Mouse (Mus musculus) stomach, embryonic 15.5 days (tissue): Measurements from ENCODE around the gene Paqr9. TPM values are rescaled to one million over a fixed set of nuclear protein-coding genes. Genes with fewer than 3 reads are reported as not detected.

Source experiments
- ATAC-seq: fragments of 200-750 bp; cut with Nextera tagmentation; 2 replicates; pipeline ENCODE4 v1.8.0; 2017; ENCODE audit warnings: low read depth, moderate number of reproducible peaks, moderate TSS enrichment; ENCODE audit not compliant: insufficient read depth, low FRiP score
- H3K27ac ChIP-seq: fragments of 300-500 bp; sonication (generic); 2 replicates; pipeline ENCODE4 v1.5.1; 2015; ENCODE audit warnings: mild to moderate bottlenecking, inconsistent platforms
- H3K27me3 ChIP-seq: fragments of 300-500 bp; sonication (generic); replicated peaks from 2 replicates; pipeline ENCODE4 v1.6.1; 2015; ENCODE audit warnings: inconsistent platforms
- H3K36me3 ChIP-seq: fragments of 300-500 bp; sonication (generic); 2 replicates; pipeline ENCODE4 v1.6.1; 2015; ENCODE audit warnings: inconsistent platforms
- H3K4me1 ChIP-seq: fragments of 300-500 bp; sonication (generic); 2 replicates; pipeline ENCODE4 v1.6.1; 2015; ENCODE audit warnings: inconsistent platforms
- H3K4me2 ChIP-seq: fragments of 300-500 bp; sonication (generic); 2 replicates; pipeline ENCODE4 v1.6.1; 2015; ENCODE audit warnings: mild to moderate bottlenecking, inconsistent platforms
- H3K4me3 ChIP-seq: fragments of 300-500 bp; sonication (generic); replicated peaks from 2 replicates; pipeline ENCODE4 v1.5.1; 2015; ENCODE audit warnings: inconsistent platforms
- H3K9ac ChIP-seq: fragments of 300-500 bp; sonication (generic); 2 replicates; pipeline ENCODE4 v1.6.1; 2015; ENCODE audit warnings: inconsistent platforms
- H3K9me3 ChIP-seq: fragments of 300-500 bp; sonication (generic); 2 replicates; pipeline ENCODE4 v1.6.1; 2016; ENCODE audit warnings: inconsistent platforms
- WGBS: fragments of 180-500 bp; shearing (Covaris S2); methylation state at CpG from one replicate; pipeline ENCODE4 v1.1.7; 2015; 5-methylcytosine and 5-hydroxymethylcytosine counted together
- polyA plus RNA-seq: library from polyadenylated mRNA; unstranded; fragments of >200 nt; fragmentation: Nextera tagmentation; extraction: Ambion mirVana; gene quantifications from 2 replicates; pipeline ENCODE4 v1.2.1, GENCODE M21; 2015

The Paqr9 gene
- polyA plus RNA-seq, 1 experiment from 2014 or later, result 1.3 TPM

DNA sequence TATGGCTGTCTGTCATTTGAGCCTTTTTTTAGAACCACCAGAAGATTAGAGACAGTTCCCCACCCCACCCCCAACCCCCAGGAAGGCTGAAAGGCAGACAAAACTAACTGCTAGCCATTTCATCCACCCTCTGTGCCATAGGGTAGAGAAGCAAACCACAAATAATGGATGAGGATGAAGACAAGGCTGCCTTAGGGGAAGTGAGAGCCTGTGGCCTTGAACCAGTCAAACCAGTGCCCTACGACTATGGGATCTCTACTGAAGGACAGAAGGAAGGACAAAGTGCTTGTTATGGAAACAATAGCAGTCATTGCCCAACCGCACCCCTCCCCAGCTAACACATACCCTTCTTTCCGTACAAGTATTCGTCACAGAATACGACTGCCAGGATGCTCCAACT, 9.8 kb downstream of the Paqr9 start:
- Histone ChIP-seq H3K4me2 (no peak overlapping the region), H3K27me3 (no peaks in the 10 kb centered on the region), H3K4me1 (no peaks in the 10 kb centered on the region), H3K36me3 (no peaks in the 10 kb centered on the region), H3K27ac (no peak overlapping the region), H3K9me3 (no peaks in the 10 kb centered on the region), H3K4me3 (no peak overlapping the region), H3K9ac (no peak overlapping the region)
- 84% methylated on average over 5 of the region's 5 CpGs for WGBS
- ATAC-seq, result no peak

DNA sequence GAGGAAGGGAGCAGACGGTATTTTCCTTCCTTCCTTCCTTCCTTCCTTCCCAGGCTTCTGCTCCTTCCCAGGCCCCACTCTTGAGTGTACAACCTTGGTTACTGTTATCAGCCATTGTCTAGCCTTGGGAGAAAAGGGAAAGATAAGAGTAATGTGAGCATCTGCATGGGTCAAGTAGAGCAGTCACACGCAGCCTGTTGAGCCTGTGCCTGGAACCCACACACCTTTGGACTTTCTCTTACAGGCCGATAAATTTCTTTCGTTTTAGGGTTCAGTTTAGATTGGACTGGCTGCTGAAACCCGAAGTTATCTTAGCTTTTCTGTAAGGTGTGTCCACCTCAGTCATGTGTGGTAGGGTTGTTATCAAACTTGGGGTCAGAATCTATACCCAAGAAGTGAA, 10.5 kb downstream of the Paqr9 start:
- Histone ChIP-seq H3K9me3 (no peaks in the 10 kb centered on the region), H3K9ac (no peak overlapping the region), H3K27ac (no peak overlapping the region), H3K4me1 (no peaks in the 10 kb centered on the region), H3K27me3 (no peaks in the 10 kb centered on the region), H3K36me3 (no peaks in the 10 kb centered on the region), H3K4me3 (no peak overlapping the region), H3K4me2 (no peak overlapping the region)
- WGBS, result 78% methylated on average over 5 of the region's 5 CpGs
- no peak for ATAC-seq

DNA sequence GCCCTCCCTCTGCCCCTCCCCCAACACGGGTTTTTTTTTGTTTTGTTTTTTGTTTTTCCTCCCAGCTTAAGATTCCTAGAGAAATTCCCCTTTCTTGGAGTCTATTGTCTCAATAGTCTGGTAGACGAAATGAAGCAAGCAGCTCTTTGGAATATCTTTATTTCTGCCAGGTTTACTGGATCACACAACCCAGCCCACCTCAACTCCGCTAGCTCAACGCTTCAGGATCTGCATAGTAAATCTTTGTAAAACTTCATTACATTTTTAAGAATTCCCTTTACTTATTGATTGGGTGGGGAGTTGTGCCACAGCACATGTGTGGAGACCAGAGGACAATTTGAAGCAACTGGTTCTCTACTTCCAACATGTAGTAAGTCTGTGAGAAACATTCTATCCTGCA, 11.1 kb downstream of the Paqr9 start:
- Histone ChIP-seq H3K4me2 (no peak overlapping the region), H3K36me3 (no peaks in the 10 kb centered on the region), H3K4me3 (no peak overlapping the region), H3K4me1 (no peaks in the 10 kb centered on the region), H3K9me3 (no peaks in the 10 kb centered on the region), H3K9ac (no peak overlapping the region), H3K27ac (no peak overlapping the region), H3K27me3 (no peaks in the 10 kb centered on the region)
- 84% methylated on average over 4 of the region's 4 CpGs for WGBS
- ATAC-seq, result no peak

DNA sequence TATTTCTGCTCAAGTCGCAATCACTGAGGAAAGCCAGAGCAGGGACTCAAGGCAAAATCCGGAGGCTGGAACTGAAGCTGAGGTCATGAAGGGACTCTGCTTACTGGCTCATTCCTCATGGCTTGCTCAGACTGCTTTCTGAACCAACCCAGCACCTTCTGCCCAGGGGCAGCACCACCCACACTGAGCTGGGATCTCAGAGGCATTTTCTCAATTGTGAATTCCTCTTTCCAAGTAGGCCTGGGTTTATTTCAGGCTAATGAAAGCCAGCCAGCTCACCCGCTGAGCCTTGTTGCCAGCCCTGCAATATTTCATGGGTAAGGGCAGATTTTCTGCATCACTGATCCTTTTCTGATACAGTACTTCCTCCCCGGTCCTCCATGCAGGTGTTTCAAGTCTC, 12.0 kb downstream of the Paqr9 start:
- Histone ChIP-seq H3K27ac (no peak overlapping the region), H3K4me1 (no peaks in the 10 kb centered on the region), H3K9me3 (no peaks in the 10 kb centered on the region), H3K4me2 (no peak overlapping the region), H3K4me3 (no peak overlapping the region), H3K9ac (no peak overlapping the region), H3K27me3 (no peaks in the 10 kb centered on the region), H3K36me3 (no peaks in the 10 kb centered on the region)
- 84% methylated on average over 4 of the region's 4 CpGs for whole genome bisulfite sequencing
- ATAC-seq, result no peak

DNA sequence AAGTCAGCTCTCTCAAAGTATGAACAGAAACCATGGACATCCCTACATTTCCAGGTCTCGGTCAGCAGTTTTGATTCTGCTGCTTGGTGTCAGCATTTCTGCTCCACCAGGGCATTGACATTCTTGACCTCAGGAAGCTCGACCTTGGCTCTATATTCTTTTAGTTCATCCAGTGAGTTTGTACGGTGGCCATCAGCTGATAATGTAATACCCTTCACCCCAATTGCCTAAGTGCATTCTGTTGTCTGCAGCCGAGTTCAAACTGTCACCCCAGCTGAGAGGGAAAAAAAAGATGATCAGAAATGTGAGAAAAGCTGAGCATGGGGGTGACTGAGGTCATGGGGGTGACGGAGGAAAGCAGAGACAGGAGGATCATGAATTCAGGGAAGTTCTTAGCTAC, 13.1 kb downstream of the Paqr9 start:
- Histone ChIP-seq H3K36me3 (no peaks in the 10 kb centered on the region), H3K4me2 (no peak overlapping the region), H3K9ac (no peak overlapping the region), H3K27me3 (no peaks in the 10 kb centered on the region), H3K4me1 (no peaks in the 10 kb centered on the region), H3K9me3 (no peaks in the 10 kb centered on the region), H3K27ac (no peak overlapping the region), H3K4me3 (no peak overlapping the region)
- ATAC-seq, result no peak
- 60% methylated on average over 5 of the region's 5 CpGs for WGBS

DNA sequence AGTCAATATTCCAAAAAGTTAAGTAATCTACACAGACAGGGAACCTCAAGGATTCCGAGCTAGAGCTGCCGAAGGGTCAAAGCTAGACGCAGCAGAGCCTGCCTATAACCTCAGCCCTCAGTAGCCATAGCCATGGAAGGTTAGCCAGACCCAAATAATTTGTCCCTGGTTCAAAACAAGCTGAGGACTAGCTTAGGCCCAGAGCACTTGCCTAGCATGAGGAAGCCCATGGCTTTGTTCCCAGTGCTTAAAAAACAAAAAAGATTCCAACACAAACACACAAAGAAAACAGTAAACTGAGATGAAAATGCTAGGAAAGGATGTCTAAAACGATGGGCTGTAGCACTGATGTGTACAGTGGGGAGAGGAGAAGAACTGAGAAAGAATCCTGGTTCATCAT, 14.7 kb downstream of the Paqr9 start:
- Histone ChIP-seq H3K9me3 (no peaks in the 10 kb centered on the region), H3K4me1 (no peaks in the 10 kb centered on the region), H3K27ac (no peak overlapping the region), H3K36me3 (no peaks in the 10 kb centered on the region), H3K9ac (no peak overlapping the region), H3K27me3 (no peaks in the 10 kb centered on the region), H3K4me3 (no peak overlapping the region), H3K4me2 (no peak overlapping the region)
- 81% methylated on average over 4 of the region's 4 CpGs for WGBS
- no peak for ATAC-seq

DNA sequence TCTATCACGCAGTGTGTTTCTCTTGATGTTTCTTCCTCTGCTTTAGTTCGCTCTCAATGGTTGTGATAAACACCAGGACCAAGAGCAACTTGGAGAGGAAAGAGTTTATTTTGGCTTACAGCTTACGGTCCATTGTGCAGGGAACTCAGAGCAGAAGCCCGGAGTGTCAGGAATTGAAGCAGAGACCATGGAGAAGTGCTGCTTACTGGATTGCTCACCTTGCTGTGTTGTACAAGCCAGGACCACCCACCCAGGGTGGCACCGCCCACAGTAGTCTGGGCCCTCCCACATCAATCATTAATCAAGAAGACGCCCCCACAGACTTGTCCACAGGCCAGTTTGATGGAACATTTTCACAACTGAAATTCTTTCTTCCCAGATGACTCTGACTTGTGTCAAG, 18.0 kb downstream of the Paqr9 start:
- Histone ChIP-seq H3K4me1 (no peaks in the 10 kb centered on the region; the same call in 1 of the 2 replicates), H3K36me3 (no peaks in the 10 kb centered on the region), H3K4me2 (no peak overlapping the region), H3K27ac (no peak overlapping the region), H3K9me3 (no peaks in the 10 kb centered on the region), H3K27me3 (peaks cover 14% of the 10 kb centered on the region; the same call in 1 of the 2 replicates), H3K9ac (no peak overlapping the region), H3K4me3 (no peak overlapping the region)
- 87% methylated on average over 6 of the region's 6 CpGs for WGBS
- ATAC-seq, result no peak

DNA sequence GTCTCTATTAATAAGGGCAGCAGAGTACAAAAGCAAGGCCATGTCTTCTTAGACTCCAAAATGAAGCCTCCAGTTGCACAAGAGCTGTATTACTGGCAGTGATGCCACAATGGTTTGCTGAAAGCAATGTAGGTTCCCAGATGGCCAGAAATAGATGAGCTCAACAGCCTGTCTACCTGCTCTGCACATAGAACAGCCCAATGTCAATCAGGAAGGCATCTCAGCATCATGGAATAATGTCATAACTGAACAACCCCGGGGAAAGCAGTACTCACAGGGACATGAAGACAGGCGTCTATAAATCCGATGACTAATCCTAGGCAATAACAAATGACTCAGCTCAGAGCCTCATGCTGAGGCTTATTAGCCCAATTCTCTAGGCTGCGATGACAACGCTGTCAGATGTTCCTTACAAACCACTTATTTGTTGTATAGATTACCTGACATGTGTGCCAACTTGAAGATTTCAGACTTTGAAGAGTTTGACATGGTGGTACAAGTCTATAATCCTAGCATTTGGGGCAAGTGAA, 19.0 kb downstream of the Paqr9 start:
- peaks cover 14% of the 10 kb centered on the region; the same call in 1 of the 2 replicates for H3K27me3 ChIP-seq
- no peak overlapping the region for H3K4me2 ChIP-seq
- ATAC-seq, result no peak
- H3K9me3 ChIP-seq, result no peaks in the 10 kb centered on the region
- H3K27ac ChIP-seq, result no peak overlapping the region
- H3K36me3 ChIP-seq, result no peaks in the 10 kb centered on the region
- no peak overlapping the region for H3K9ac ChIP-seq
- H3K4me3 ChIP-seq, result no peak overlapping the region
- no peaks in the 10 kb centered on the region; the same call in 1 of the 2 replicates for H3K4me1 ChIP-seq
- WGBS, result 82% methylated on average over 5 of the region's 5 CpGs

DNA sequence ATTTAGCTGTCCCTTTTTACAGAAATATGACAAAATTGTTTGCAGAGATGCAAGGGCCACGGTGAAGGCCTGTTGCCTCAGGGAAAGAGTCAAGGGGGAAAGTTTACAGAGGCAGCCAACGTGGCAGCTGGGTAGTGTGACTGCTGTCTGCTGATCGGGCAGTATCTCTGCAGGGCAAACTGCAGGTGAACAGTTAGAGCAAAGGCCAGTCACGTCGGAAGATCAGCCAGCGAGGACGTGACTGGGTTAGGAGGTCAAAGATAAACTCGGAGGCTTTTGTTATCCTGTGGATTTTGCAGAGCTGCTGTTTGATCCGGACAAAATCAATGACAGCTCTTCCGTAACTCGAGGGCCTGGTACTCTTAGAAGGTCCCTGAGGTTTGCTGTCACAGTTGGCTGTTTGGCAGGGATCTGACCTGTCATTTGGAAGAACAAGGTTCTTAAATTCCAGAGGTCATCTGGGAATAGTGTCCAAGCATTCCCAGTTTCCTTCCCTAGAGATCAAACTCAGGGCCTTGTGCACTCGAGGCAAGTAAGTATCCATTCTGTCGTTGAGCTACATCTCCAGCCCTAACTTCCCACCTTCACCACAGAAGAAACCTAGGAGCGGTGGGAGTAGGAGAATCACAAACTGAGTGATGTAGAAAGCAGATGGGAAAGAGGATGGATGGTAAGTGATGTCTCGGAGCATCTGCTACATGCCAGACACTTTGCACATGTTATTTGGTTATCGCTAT, 21.7 kb downstream of the Paqr9 start:
- WGBS, result 43% methylated on average over 16 of the region's 16 CpGs
- H3K36me3 ChIP-seq, result no peaks in the 10 kb centered on the region
- no peak overlapping the region for H3K9ac ChIP-seq
- H3K4me1 ChIP-seq, result no peaks in the 10 kb centered on the region; the same call in 1 of the 2 replicates
- H3K27ac ChIP-seq, result no peak overlapping the region
- H3K4me3 ChIP-seq, result no peak overlapping the region
- no peaks in the 10 kb centered on the region for H3K9me3 ChIP-seq
- ATAC-seq, result peak; percentile 35; the same call in 1 of the 2 replicates
- no peak overlapping the region for H3K4me2 ChIP-seq
- H3K27me3 ChIP-seq, result peaks cover 14% of the 10 kb centered on the region; the same call in 1 of the 2 replicates

DNA sequence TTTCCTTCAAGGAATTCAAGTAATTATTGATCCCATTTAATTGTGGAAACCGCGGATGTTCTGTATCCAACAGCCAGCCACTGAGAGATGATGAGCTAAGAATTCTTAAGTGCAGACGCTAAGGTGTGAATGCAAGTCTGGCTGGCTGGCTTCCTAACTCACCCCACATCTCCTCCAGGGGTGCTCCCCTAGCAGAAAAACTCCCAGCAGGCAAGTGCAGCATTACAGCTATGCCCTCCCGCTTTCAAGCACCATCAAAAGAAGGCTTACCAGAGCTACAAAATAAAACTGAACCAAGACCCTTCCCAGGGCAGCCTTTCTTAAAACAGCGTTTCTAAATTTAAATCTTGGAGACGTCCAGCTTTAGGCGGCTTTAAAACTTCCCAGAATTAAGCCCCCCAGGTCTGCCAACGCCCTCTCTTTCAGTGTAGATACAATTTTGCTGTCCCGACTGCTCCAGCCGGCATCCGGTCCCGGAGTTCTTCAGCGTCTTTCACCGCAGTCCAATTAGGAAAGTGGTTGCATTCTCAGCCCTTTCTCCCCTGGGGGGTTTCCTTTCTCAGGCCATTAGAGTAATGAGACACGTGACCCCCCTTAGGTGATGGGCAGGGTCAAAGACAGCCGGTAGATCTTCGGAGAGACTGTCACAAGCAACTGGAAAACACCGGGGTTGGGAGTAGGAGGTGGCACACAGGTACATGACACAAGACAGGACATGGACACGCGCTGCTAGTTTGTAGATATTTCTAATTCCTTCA, 22.5 kb downstream of the Paqr9 start:
- ATAC-seq, result no peak
- Histone ChIP-seq H3K4me2 (peak overlapping the region; percentile 38), H3K27ac (no peak overlapping the region)

DNA sequence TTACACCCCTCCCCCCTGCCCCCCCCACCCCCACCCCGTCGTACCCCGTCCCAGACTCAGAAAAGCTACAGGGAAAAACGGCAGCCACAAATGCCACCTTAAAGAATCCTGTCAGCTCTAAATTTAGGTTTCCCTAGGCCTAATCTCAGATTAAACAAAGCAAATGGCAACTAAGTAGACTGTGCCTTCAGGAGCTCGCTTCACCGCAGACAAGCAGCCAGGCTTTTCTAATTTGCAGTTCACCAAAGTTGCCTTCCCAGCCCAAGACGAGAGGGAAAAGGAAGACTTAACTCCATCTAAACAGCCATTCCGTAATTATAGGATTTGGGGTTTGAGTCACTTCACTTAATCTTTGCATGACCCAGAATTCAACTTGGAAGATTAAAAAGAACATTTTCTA, 23.1 kb downstream of the Paqr9 start:
- H3K9ac ChIP-seq, result no peak overlapping the region
- WGBS, result 12% methylated on average over 8 of the region's 8 CpGs
- peaks cover 14% of the 10 kb centered on the region; the same call in 1 of the 2 replicates for H3K27me3 ChIP-seq
- H3K4me1 ChIP-seq, result no peaks in the 10 kb centered on the region; the same call in 1 of the 2 replicates
- no peaks in the 10 kb centered on the region for H3K36me3 ChIP-seq
- no peak for ATAC-seq
- H3K9me3 ChIP-seq, result no peaks in the 10 kb centered on the region
- H3K27ac ChIP-seq, result no peak overlapping the region
- H3K4me3 ChIP-seq, result no peak overlapping the region
- no peak overlapping the region for H3K4me2 ChIP-seq

More for the DNA sequence above, 22.5 kb downstream of the Paqr9 start:
- peaks cover 14% of the 10 kb centered on the region; the same call in 1 of the 2 replicates for H3K27me3 ChIP-seq
- H3K9ac ChIP-seq, result no peak overlapping the region
- 13% methylated on average over 20 of the region's 20 CpGs for WGBS
- 0 out of 2 replicates have a peak overlapping the region, but pooled peaks have one; percentile 2 for H3K4me3 ChIP-seq
- H3K4me1 ChIP-seq, result no peaks in the 10 kb centered on the region; the same call in 1 of the 2 replicates
- H3K9me3 ChIP-seq, result no peaks in the 10 kb centered on the region
- H3K36me3 ChIP-seq, result no peaks in the 10 kb centered on the region

DNA sequence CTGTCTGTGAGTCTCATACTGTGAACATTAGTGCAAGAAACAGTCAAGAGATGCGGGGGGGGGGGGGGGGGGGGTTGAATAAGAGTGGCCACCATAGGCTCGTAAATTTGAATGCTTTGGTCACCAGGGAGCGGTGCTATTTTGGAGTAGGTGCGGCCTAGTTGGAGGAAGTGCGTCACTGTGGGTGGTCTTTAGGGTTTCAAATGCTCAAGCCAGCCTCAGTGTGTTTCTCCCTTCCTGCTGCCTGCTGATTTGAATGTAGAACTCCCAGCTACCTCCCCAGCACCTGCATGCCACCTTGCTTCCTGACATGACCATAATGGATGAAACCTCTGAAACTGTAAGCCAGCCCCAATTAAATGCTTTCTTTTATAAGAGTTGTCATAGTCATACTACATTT, 26.6 kb downstream of the Paqr9 start:
- Histone ChIP-seq H3K4me1 (no peaks in the 10 kb centered on the region; the same call in 1 of the 2 replicates), H3K36me3 (no peaks in the 10 kb centered on the region), H3K27ac (no peak overlapping the region), H3K27me3 (peaks cover 11% of the 10 kb centered on the region; the same call in 1 of the 2 replicates), H3K9ac (no peak overlapping the region), H3K4me3 (no peak overlapping the region), H3K9me3 (no peaks in the 10 kb centered on the region), H3K4me2 (no peak overlapping the region)
- 78% methylated on average over 5 of the region's 5 CpGs for WGBS
- no peak for ATAC-seq
